Mouse (Mus musculus) 3T3-L1 (cell line): ENCODE measurements around the gene Scaf8.
"Not testable (repeated sequence)": the region's sequence is repeated elsewhere in the genome, so short reads cannot be mapped to it uniquely, and the experiment has no call there.

Experiments
- DNase-seq: peaks from one replicate; pipeline ENCODE4 v3.0.0-alpha.2; 2015; ENCODE audit warnings: low read depth, low spot score

The Scaf8 gene

GRCm38 (mm10) chr17:3114720-3115379, at the start of gene Scaf8:
Scaf8 (plus strand) TSS chr17:3114972.
- peak; percentile 86 for DNase-seq

- no peak for DNase-seq
Observed at GRCm38 (mm10) chr17:3075166-3075872, 39.5 kb upstream of the Scaf8 start.

- no peak for DNase-seq
Observed at GRCm38 (mm10) chr17:3075873-3076245, 38.9 kb upstream of the Scaf8 start.

- not testable (repeated sequence) for DNase-seq
Observed at GRCm38 (mm10) chr17:3077936-3078335, 36.8 kb upstream of the Scaf8 start.

GRCm38 (mm10) chr17:3080587-3081349, 34.0 kb upstream of the Scaf8 start:
- DNase-seq = not testable (repeated sequence)

GRCm38 (mm10) chr17:3081512-3082100, 33.2 kb upstream of the Scaf8 start:
- not testable (repeated sequence) for DNase-seq

GRCm38 (mm10) chr17:3082125-3082755, 32.5 kb upstream of the Scaf8 start:
- DNase-seq = peak; percentile 56

GRCm38 (mm10) chr17:3082756-3083749, 31.7 kb upstream of the Scaf8 start:
- peak; percentile 68 for DNase-seq

- peak; percentile 100 for DNase-seq
Observed at GRCm38 (mm10) chr17:3083886-3084550, 30.8 kb upstream of the Scaf8 start.

GRCm38 (mm10) chr17:3084551-3084930, 30.2 kb upstream of the Scaf8 start:
- peak; percentile 74 for DNase-seq

GRCm38 (mm10) chr17:3085152-3085551, 29.6 kb upstream of the Scaf8 start:
- DNase-seq = peak; percentile 40

- DNase-seq = no peak
Observed at GRCm38 (mm10) chr17:3092682-3093081, 22.1 kb upstream of the Scaf8 start.

GRCm38 (mm10) chr17:3099273-3099672, 15.5 kb upstream of the Scaf8 start:
- DNase-seq = peak; percentile 26

- peak; percentile 19 for DNase-seq
Observed at GRCm38 (mm10) chr17:3102336-3103165, 12.2 kb upstream of the Scaf8 start.

GRCm38 (mm10) chr17:3104154-3104931, 10.4 kb upstream of the Scaf8 start:
- no peak for DNase-seq

- no peak for DNase-seq
Observed at GRCm38 (mm10) chr17:3105022-3105421, 9.8 kb upstream of the Scaf8 start.

- DNase-seq = peak; percentile 39
Observed at GRCm38 (mm10) chr17:3113737-3114357, 925 bp upstream of the Scaf8 start.

- DNase-seq = peak; percentile 71
Observed at GRCm38 (mm10) chr17:3114358-3114719, 433 bp upstream of the Scaf8 start.
